Mouse (Mus musculus): Measurements from ENCODE around the gene Ppm1h. TPM values are rescaled to one million over a fixed set of nuclear protein-coding genes. Genes with fewer than 3 reads are reported as not detected.
A peak's percentile ranks its signal among the peaks of the same experiment; 100 is the strongest.

The Ppm1h gene
- polyA plus RNA-seq, 1 experiment from 2014 or later: 33.5 TPM

DNA sequence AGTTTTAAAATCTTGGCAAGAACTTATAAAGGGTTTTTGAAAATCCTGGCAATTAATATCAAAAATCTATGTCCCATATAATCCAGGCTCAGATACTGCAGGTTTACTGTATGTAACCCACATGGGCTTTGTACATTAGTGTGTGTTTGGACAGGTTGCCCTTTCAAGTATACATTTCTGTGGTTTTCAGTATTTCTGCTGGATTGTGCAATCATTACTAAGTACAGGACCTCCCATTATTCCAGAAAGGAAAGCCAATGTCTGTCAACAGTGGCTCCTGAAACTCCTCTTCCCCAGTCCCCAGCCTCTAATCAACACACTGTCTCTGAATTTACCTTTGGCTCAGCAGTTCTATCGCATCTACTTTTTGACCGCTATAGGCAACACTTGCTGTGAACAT is 66.4 kb downstream of the Ppm1h start:
- 94% methylated on average over 2 of the region's 2 CpGs for WGBS
- H3K4me3 ChIP-seq (replicated peaks; ENCODE audit: low read depth, low read length): no peak overlapping the region
- DNase-seq (ENCODE audit: low spot score) (no peak), ATAC-seq (replicated peaks; ENCODE audit: low FRiP score, low read depth) (no peak)
- H3K9ac ChIP-seq (ENCODE audit: low read depth, low read length): no peak overlapping the region
- H3K9me3 ChIP-seq (replicated peaks; ENCODE audit: low read length): no peaks in the 10 kb centered on the region
- no peaks in the 10 kb centered on the region for H3K4me1 ChIP-seq (replicated peaks; ENCODE audit: insufficient read depth, low read length)
- no peak for TF ChIP-seq CTCF (IDR thresholded peaks at IDR 0.05; ENCODE audit: low read depth)
- H3K36me3 ChIP-seq (ENCODE audit: insufficient read depth, low read length): no peaks in the 10 kb centered on the region
- no peak overlapping the region for H3K27ac ChIP-seq
- no peak overlapping the region for H3K4me2 ChIP-seq (ENCODE audit: low read length)
- H3K27me3 ChIP-seq (ENCODE audit: insufficient read depth, low read length): no peaks in the 10 kb centered on the region

DNA sequence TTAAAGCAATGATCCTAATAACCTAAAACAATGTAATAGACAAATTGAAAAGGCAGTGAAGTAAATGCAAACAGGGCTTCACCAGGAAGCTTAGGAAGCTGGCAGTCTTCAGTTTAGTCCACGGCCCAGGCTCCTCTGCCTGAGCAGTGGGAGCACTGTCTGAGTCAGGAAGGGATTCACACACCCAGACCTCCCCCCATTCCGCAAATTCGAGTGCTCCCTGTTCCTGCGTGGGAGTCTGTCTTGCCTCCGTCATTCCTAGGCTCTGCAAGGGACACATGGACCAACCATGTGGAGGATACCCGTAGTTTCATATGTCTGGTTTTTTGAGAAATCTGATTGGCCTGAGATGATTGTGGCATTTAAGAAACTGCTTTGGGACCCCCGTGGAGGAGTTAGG is 67.6 kb downstream of the Ppm1h start:
- Histone ChIP-seq H3K9me3 (replicated peaks; ENCODE audit: low read length) (no peaks in the 10 kb centered on the region), H3K27me3 (ENCODE audit: insufficient read depth, low read length) (no peaks in the 10 kb centered on the region), H3K4me3 (replicated peaks; ENCODE audit: low read depth, low read length) (no peak overlapping the region), H3K36me3 (ENCODE audit: insufficient read depth, low read length) (no peaks in the 10 kb centered on the region), H3K27ac (no peak overlapping the region), H3K4me2 (ENCODE audit: low read length) (no peak overlapping the region), H3K9ac (ENCODE audit: low read depth, low read length) (no peak overlapping the region), H3K4me1 (replicated peaks; ENCODE audit: insufficient read depth, low read length) (no peaks in the 10 kb centered on the region)
- WGBS: 64% methylated on average over 7 of the region's 7 CpGs
- ATAC-seq (replicated peaks; ENCODE audit: low FRiP score, low read depth) (no peak), DNase-seq (ENCODE audit: low spot score) (no peak)
- no peak for TF ChIP-seq CTCF (IDR thresholded peaks at IDR 0.05; ENCODE audit: low read depth)

DNA sequence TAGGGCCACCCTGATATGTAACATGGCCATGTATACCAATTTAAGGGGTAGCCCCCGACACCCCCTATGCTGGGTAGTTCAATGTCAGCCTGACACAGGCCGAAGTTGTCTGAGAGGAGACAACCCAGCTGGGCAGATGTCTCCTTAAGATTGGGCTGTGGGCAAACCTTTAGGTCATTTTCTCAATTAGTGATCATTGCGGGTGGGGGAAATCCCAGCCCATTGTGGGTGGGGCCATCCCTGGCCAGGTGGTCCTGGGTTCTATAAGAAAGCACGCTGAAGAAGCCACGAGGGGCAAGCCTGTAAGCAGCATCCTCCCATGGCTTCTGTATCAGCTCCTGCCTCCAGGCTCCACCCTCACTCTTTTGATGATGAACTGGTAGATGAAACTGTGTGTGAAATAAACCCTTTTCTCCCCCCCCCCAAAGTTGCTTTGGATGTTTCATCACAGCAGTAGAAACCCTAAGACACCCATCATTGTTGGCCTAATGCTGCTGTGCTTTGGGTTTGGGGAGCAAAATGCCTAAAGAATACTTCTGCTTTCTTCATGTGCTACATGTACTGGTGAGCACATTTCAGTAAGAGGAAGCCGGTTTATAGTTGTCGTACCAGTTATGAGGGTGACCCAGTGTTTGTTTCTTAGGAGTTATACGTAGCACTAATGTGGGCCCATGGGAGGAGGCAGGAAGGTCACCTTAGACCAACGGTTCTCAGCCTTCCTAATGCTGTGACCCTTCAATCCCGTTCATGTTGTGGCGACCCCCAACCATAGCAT is 68.8 kb downstream of the Ppm1h start:
- Histone ChIP-seq H3K36me3 (ENCODE audit: insufficient read depth, low read length) (no peaks in the 10 kb centered on the region), H3K27ac (no peak overlapping the region), H3K27me3 (ENCODE audit: insufficient read depth, low read length) (no peaks in the 10 kb centered on the region), H3K9me3 (replicated peaks; ENCODE audit: low read length) (no peaks in the 10 kb centered on the region), H3K4me3 (replicated peaks; ENCODE audit: low read depth, low read length) (no peak overlapping the region), H3K4me2 (ENCODE audit: low read length) (no peak overlapping the region), H3K4me1 (replicated peaks; ENCODE audit: insufficient read depth, low read length) (no peaks in the 10 kb centered on the region), H3K9ac (ENCODE audit: low read depth, low read length) (no peak overlapping the region)
- no peak for DNase-seq (ENCODE audit: low spot score)
- TF ChIP-seq CTCF (IDR thresholded peaks at IDR 0.05; ENCODE audit: low read depth): no peak
- WGBS: 78% methylated on average over 11 of the region's 11 CpGs
- ATAC-seq (replicated peaks; ENCODE audit: low FRiP score, low read depth): peak; percentile 30; the same call in 1 of the 2 replicates

DNA sequence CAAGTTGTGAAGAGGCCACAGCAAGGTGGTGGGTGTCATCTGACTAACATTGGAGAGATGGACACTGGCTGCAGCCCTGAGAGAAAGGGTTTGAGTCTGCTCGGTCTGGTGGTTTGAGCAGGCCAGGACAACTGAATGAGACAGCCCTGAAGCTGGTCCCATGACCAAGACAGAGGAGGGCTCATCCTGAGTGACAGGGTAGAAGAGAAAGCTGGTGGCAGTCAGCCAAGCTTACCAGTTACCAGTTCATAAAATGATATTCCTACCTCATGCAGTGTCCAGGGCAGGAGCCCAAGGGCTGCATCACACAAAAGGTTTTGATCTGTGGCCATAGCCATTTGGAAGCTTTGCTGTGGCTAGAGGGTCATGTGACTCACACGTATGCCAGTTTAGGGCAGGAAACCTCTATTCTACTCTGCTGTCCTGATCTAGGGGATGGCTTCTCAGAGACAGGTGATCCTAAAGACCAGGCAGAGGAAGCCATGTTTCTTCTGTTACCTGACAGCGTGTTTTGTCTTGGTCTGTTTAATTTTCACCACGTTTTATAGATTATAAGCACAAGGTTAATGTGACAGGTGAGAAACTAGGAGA is 69.9 kb downstream of the Ppm1h start:
- Histone ChIP-seq H3K27me3 (ENCODE audit: insufficient read depth, low read length) (no peaks in the 10 kb centered on the region), H3K4me3 (replicated peaks; ENCODE audit: low read depth, low read length) (no peak overlapping the region), H3K4me1 (replicated peaks; ENCODE audit: insufficient read depth, low read length) (peaks cover 1% of the 10 kb centered on the region; the same call in 1 of the 2 replicates), H3K27ac (no peak overlapping the region), H3K4me2 (ENCODE audit: low read length) (no peak overlapping the region), H3K9me3 (replicated peaks; ENCODE audit: low read length) (no peaks in the 10 kb centered on the region), H3K9ac (ENCODE audit: low read depth, low read length) (no peak overlapping the region), H3K36me3 (ENCODE audit: insufficient read depth, low read length) (no peaks in the 10 kb centered on the region)
- no peak for TF ChIP-seq CTCF (IDR thresholded peaks at IDR 0.05; ENCODE audit: low read depth)
- DNase-seq (ENCODE audit: low spot score): no peak
- ATAC-seq (replicated peaks; ENCODE audit: low FRiP score, low read depth): peak; percentile 65; the same call in 1 of the 2 replicates
- WGBS: 66% methylated on average over 4 of the region's 4 CpGs

DNA sequence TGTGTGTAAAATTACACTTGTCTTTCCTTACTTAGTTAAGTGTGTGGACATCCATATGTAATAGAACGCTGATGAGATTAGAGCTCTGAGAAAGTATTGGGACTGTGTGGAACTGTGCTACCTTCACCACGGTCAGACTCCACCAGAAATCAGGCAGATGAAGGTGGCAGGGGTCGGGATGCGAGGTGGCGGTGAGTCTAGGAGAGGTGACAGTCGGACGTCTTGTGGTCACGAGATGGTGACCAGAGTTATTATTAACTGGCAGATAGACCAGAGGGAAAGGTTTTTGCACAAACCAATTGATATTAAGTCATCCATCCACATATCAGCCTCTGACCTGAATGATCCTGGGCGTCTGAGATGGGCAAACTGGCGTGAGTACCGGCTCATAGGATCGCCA is 70.5 kb downstream of the Ppm1h start:
- peaks cover 7% of the 10 kb centered on the region; the same call in 1 of the 2 replicates for H3K4me1 ChIP-seq (replicated peaks; ENCODE audit: insufficient read depth, low read length)
- DNase-seq (ENCODE audit: low spot score) (no peak), ATAC-seq (replicated peaks; ENCODE audit: low FRiP score, low read depth) (no peak)
- H3K4me2 ChIP-seq (ENCODE audit: low read length): no peak overlapping the region
- H3K4me3 ChIP-seq (replicated peaks; ENCODE audit: low read depth, low read length): no peak overlapping the region
- H3K9ac ChIP-seq (ENCODE audit: low read depth, low read length): no peak overlapping the region
- H3K36me3 ChIP-seq (ENCODE audit: insufficient read depth, low read length): no peaks in the 10 kb centered on the region
- H3K27me3 ChIP-seq (ENCODE audit: insufficient read depth, low read length): no peaks in the 10 kb centered on the region
- 90% methylated on average over 12 of the region's 12 CpGs for WGBS
- no peak overlapping the region for H3K27ac ChIP-seq
- no peak for TF ChIP-seq CTCF (IDR thresholded peaks at IDR 0.05; ENCODE audit: low read depth)
- H3K9me3 ChIP-seq (replicated peaks; ENCODE audit: low read length): no peaks in the 10 kb centered on the region

DNA sequence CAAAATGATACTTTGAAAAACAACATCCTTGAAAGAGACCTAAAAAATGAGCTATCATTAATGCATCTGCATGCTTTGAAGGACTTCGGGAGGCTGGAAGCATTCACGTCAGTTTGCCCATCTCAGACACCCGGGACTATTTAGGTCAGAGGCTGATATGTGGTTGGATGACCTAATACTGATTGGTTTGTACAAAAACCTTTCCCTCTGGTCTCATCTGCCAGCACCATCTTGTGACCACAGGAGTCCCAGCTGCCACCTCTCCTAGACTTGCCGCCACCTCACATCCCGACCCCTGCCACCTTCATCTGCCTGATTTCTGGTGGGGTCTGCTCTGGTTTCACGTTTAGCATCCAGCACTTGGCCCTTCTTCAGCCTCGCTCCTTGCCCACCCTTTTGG is 71.3 kb downstream of the Ppm1h start:
- Histone ChIP-seq H3K27ac (no peak overlapping the region), H3K9me3 (replicated peaks; ENCODE audit: low read length) (no peaks in the 10 kb centered on the region), H3K36me3 (ENCODE audit: insufficient read depth, low read length) (no peaks in the 10 kb centered on the region), H3K4me3 (replicated peaks; ENCODE audit: low read depth, low read length) (no peak overlapping the region), H3K9ac (ENCODE audit: low read depth, low read length) (no peak overlapping the region), H3K4me2 (ENCODE audit: low read length) (no peak overlapping the region), H3K27me3 (ENCODE audit: insufficient read depth, low read length) (no peaks in the 10 kb centered on the region), H3K4me1 (replicated peaks; ENCODE audit: insufficient read depth, low read length) (peaks cover 10% of the 10 kb centered on the region; the same call in 1 of the 2 replicates)
- ATAC-seq (replicated peaks; ENCODE audit: low FRiP score, low read depth) (no peak), DNase-seq (ENCODE audit: low spot score) (no peak)
- no peak for TF ChIP-seq CTCF (IDR thresholded peaks at IDR 0.05; ENCODE audit: low read depth)
- WGBS: 82% methylated on average over 7 of the region's 7 CpGs
